Mouse (Mus musculus) brain, embryonic 14.5 days (tissue): ENCODE results near the gene Scyl2. TPM values are rescaled to one million over a fixed set of nuclear protein-coding genes. Genes with fewer than 3 reads are reported as not detected.

ENCODE experiments used
- DNase-seq: peaks from one replicate; pipeline ENCODE4 v3.0.0-alpha.2; 2011; ENCODE audit warnings: low read depth
- CTCF ChIP-seq: fragments of 200-500 bp; IDR thresholded peaks from 2 replicates; pipeline ENCODE4 v1.5.1; 2012; ENCODE audit warnings: inconsistent platforms, mild to moderate bottlenecking, moderate library complexity, borderline replicate concordance; ENCODE audit not compliant: insufficient read depth, insufficient read length; ENCODE audit errors: extremely low read depth
- POLR2A ChIP-seq: fragments of 200-500 bp; IDR thresholded peaks from 2 replicates; pipeline ENCODE4 v1.6.1; 2012; ENCODE audit warnings: mild to moderate bottlenecking, inconsistent platforms, borderline replicate concordance; ENCODE audit not compliant: poor library complexity, insufficient read depth, insufficient read length, severe bottlenecking; ENCODE audit errors: extremely low read depth
- polyA plus RNA-seq: library from polyadenylated mRNA; depleted of rRNA; stranded (reverse); fragments of >200 nt; gene quantifications from 2 replicates; pipeline ENCODE4 v1.2.3, GENCODE M21; 2012; rRNA removed

Scyl2 gene
- polyA plus RNA-seq, 1 experiment = 49.0 TPM

GRCm38 (mm10) chr10:89630564-89630963, 55.5 kb downstream of the Scyl2 start:
- TF ChIP-seq CTCF (no peak), POLR2A (no peak)
- no peak for DNase-seq

DNA sequence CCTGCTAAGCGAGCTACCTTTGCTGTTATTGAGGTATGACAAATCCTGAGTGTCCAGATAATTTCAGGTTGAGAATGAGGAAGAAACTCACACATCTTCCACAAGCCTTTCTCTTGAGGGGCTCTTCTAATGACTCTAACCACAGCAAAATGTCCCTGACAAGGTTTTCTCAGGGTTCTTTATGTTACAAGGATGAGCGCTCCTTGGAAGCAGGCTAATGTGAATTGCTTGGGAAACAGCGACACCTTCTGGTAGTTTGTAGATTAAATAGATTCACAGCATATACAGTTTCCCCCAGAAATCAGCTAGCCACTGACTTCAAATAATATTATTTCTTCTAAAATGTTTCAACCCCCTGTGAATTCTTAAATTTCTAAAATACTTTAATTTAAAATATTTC, 56.0 kb downstream of the Scyl2 start:
- TF ChIP-seq CTCF = peak; percentile 68; the same call in 1 of the 2 replicates
- TF ChIP-seq POLR2A = no peak
- peak; percentile 93 for DNase-seq

- no peak for DNase-seq
- TF ChIP-seq POLR2A (no peak), CTCF (no peak)
Observed at GRCm38 (mm10) chr10:89626714-89627113, 59.4 kb downstream of the Scyl2 start.

- no peak for DNase-seq
- TF ChIP-seq CTCF (no peak), POLR2A (no peak)
Observed at GRCm38 (mm10) chr10:89624196-89624595, 61.9 kb downstream of the Scyl2 start.

- TF ChIP-seq CTCF (no peak), POLR2A (no peak)
- peak; percentile 22 for DNase-seq
Observed at GRCm38 (mm10) chr10:89621129-89621528, 65.0 kb downstream of the Scyl2 start, which contains the start of gene Slc17a8. Gene Slc17a8 (minus strand): TSS chr10:89621253.

DNA sequence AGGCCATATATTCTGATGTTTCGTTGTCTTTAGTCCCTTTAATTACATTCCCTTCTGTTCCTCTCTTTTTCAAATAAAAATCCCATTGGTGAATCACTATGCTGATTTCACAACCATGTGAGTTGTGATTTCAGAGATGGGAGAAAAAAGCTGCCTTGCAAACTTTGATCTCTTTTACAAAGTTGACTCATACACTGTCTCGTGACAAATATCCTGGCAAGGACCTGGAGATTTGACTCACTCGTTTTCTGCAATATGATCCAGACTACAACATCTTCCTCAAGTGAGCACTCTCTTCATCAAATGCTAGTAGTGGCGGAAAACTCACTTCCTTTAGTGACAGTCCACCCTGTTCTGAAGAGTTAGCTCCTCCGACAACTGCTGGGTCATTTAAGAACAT, 86.8 kb downstream of the Scyl2 start:
- no peak for TF ChIP-seq CTCF
- TF ChIP-seq POLR2A = no peak
- DNase-seq = no peak

DNA sequence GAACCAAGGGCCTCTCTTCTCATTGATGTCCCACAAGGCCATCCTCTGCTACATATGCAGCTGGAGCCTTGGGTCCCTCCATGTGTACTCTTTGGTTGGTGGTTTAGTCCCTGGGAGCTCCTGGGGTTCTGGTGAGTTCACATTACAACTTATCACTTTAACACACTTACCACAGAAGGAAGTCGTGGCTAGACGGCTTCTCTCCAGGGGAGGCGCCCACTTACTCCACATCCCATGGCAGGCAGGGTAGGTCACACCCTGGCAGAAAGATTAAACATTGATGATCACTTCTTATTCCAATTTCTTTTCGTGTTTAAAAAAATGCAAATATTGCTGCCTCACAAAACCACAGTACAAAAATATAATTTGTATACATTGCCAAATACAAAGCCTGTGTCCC, 88.8 kb downstream of the Scyl2 start:
- no peak for DNase-seq
- no peak for TF ChIP-seq CTCF
- no peak for TF ChIP-seq POLR2A

- no peak for TF ChIP-seq POLR2A
- TF ChIP-seq CTCF = no peak
- DNase-seq = no peak
Observed at GRCm38 (mm10) chr10:89595935-89596334, 90.2 kb downstream of the Scyl2 start.

GRCm38 (mm10) chr10:89595514-89595913, 90.6 kb downstream of the Scyl2 start:
- DNase-seq = no peak
- TF ChIP-seq CTCF = no peak
- TF ChIP-seq POLR2A = no peak

DNA sequence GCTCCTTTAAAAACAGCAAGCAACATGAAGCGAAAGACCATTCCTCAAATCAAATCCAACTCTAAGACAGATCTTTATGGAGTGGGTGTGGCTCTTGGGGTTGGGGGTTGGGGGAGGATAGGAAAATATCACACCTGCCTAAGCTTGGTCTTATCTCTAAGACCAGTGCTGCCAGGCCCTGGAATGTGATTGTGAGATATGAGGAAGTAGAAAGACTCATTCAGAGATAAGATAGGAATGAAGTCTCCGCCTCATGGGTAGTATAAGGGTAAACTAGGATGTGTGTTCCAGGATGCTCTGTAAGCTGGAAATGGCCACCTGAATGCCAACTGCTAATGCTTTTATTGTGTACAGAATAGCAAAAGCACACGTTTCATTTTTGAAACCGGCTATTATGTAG, 91.8 kb downstream of the Scyl2 start:
- TF ChIP-seq CTCF = no peak
- TF ChIP-seq POLR2A = no peak
- no peak for DNase-seq

- TF ChIP-seq CTCF (no peak), POLR2A (no peak)
- peak; percentile 71 for DNase-seq
Observed at GRCm38 (mm10) chr10:89592797-89593196, 93.3 kb downstream of the Scyl2 start.

DNA sequence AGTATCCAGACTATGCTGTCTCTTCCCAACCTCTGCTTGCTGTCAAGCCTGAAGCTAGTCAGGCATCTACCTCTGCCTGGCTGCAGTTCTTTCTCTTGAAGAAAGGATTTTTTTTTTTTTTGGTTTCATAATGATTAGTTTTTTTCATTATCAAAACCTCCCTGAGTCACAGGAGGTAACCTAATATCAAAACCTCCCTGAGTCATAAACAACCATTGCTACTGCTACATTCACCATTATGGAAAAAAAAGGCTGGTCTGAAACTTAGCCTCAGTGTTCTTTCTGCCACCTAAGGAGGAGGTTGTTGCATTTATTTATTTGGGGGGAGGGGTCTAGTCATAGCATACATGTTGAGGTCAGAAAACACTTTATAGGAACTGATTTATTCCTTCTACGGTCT, 96.2 kb downstream of the Scyl2 start:
- DNase-seq = no peak
- TF ChIP-seq CTCF (no peak), POLR2A (no peak)

Other genes starting within 250 kb of the Scyl2 start
- 3.6 and 4.4 TPM in 2 replicates for gene Gas2l3, start 242.3 kb downstream of the Scyl2 start, polyA plus RNA-seq
- 0.04 and 0.07 TPM in 2 replicates for gene Nr1h4, start 152.7 kb downstream of the Scyl2 start, polyA plus RNA-seq
- gene Slc17a8, start 65.0 kb downstream of the Scyl2 start, polyA plus RNA-seq = 1.1 and 3.1 TPM in 2 replicates
- gene Actr6, start 46.0 kb upstream of the Scyl2 start, polyA plus RNA-seq = 20.2 and 26.5 TPM in 2 replicates
- gene Uhrf1bp1l, start 58.7 kb upstream of the Scyl2 start, polyA plus RNA-seq = 29.2 and 36.3 TPM in 2 replicates
- gene Anks1b, start 187.2 kb upstream of the Scyl2 start, polyA plus RNA-seq = 55.7 and 67.7 TPM in 2 replicates